Mouse (Mus musculus): ENCODE results near the gene Tmem131l. TPM values are rescaled to one million over a fixed set of nuclear protein-coding genes. Genes with fewer than 3 reads are reported as not detected.

Tmem131l gene
- polyA plus RNA-seq, 1 experiment from 2014 or later = 35.1 TPM

GRCm38 (mm10) chr3:83864064-83864548 is 175.9 kb downstream of the Tmem131l start:
- Histone ChIP-seq H3K4me2 (replicated peaks; ENCODE audit: low read depth, low read length) (no peak overlapping the region), H3K27ac (ENCODE audit: low read length) (no peak overlapping the region), H3K4me3 (ENCODE audit: low read length) (no peak overlapping the region), H3K9ac (replicated peaks; ENCODE audit: low read length) (no peak overlapping the region), H3K36me3 (ENCODE audit: insufficient read depth, low read length) (no peaks in the 10 kb centered on the region), H3K4me1 (ENCODE audit: insufficient read depth, low read length) (no peaks in the 10 kb centered on the region; the same call in 1 of the 2 replicates), H3K27me3 (ENCODE audit: insufficient read depth, low read length) (no peaks in the 10 kb centered on the region), H3K9me3 (ENCODE audit: low read length) (no peaks in the 10 kb centered on the region)
- 76% methylated on average over 9 of the region's 9 CpGs for WGBS
- no peak for ATAC-seq (ENCODE audit: low FRiP score, low TSS enrichment)

GRCm38 (mm10) chr3:83862956-83863355 is 177.0 kb downstream of the Tmem131l start:
- H3K36me3 ChIP-seq (ENCODE audit: insufficient read depth, low read length) = no peaks in the 10 kb centered on the region
- no peak overlapping the region for H3K27ac ChIP-seq (ENCODE audit: low read length)
- WGBS = 44% methylated on average over 1 of the region's 1 CpGs
- H3K4me1 ChIP-seq (ENCODE audit: insufficient read depth, low read length) = no peaks in the 10 kb centered on the region; the same call in 1 of the 2 replicates
- H3K27me3 ChIP-seq (ENCODE audit: insufficient read depth, low read length) = no peaks in the 10 kb centered on the region
- no peak overlapping the region for H3K4me3 ChIP-seq (ENCODE audit: low read length)
- H3K9me3 ChIP-seq (ENCODE audit: low read length) = no peaks in the 10 kb centered on the region
- H3K9ac ChIP-seq (replicated peaks; ENCODE audit: low read length) = no peak overlapping the region
- ATAC-seq (ENCODE audit: low FRiP score, low TSS enrichment) = peak; percentile 27
- H3K4me2 ChIP-seq (replicated peaks; ENCODE audit: low read depth, low read length) = no peak overlapping the region

GRCm38 (mm10) chr3:83859595-83859994 is 180.4 kb downstream of the Tmem131l start:
- H3K27me3 ChIP-seq (ENCODE audit: insufficient read depth, low read length) = no peaks in the 10 kb centered on the region
- WGBS = 90% methylated on average over 7 of the region's 7 CpGs

GRCm38 (mm10) chr3:83859071-83859470 is 180.9 kb downstream of the Tmem131l start:
- no peak overlapping the region for H3K9ac ChIP-seq (replicated peaks; ENCODE audit: low read length)
- no peaks in the 10 kb centered on the region; the same call in 1 of the 2 replicates for H3K4me1 ChIP-seq (ENCODE audit: insufficient read depth, low read length)
- no peaks in the 10 kb centered on the region for H3K27me3 ChIP-seq (ENCODE audit: insufficient read depth, low read length)
- H3K27ac ChIP-seq (ENCODE audit: low read length) = no peak overlapping the region
- H3K9me3 ChIP-seq (ENCODE audit: low read length) = no peaks in the 10 kb centered on the region
- ATAC-seq (ENCODE audit: low FRiP score, low TSS enrichment) = no peak
- H3K4me3 ChIP-seq (ENCODE audit: low read length) = no peak overlapping the region
- H3K36me3 ChIP-seq (ENCODE audit: insufficient read depth, low read length) = no peaks in the 10 kb centered on the region
- H3K4me2 ChIP-seq (replicated peaks; ENCODE audit: low read depth, low read length) = no peak overlapping the region
- 77% methylated on average over 3 of the region's 3 CpGs for WGBS

More at GRCm38 (mm10) chr3:83859595-83859994, 180.4 kb downstream of the Tmem131l start:
- H3K9ac ChIP-seq (replicated peaks; ENCODE audit: low read length) = no peak overlapping the region
- H3K4me2 ChIP-seq (replicated peaks; ENCODE audit: low read depth, low read length) = no peak overlapping the region
- no peaks in the 10 kb centered on the region for H3K36me3 ChIP-seq (ENCODE audit: insufficient read depth, low read length)
- H3K4me1 ChIP-seq (ENCODE audit: insufficient read depth, low read length) = no peaks in the 10 kb centered on the region; the same call in 1 of the 2 replicates
- H3K9me3 ChIP-seq (ENCODE audit: low read length) = no peaks in the 10 kb centered on the region
- no peak overlapping the region for H3K4me3 ChIP-seq (ENCODE audit: low read length)
- no peak overlapping the region for H3K27ac ChIP-seq (ENCODE audit: low read length)
- no peak for ATAC-seq (ENCODE audit: low FRiP score, low TSS enrichment)

GRCm38 (mm10) chr3:83857621-83858020 is 182.4 kb downstream of the Tmem131l start:
- Histone ChIP-seq H3K4me3 (ENCODE audit: low read length) (no peak overlapping the region), H3K27me3 (ENCODE audit: insufficient read depth, low read length) (no peaks in the 10 kb centered on the region), H3K27ac (ENCODE audit: low read length) (no peak overlapping the region), H3K4me2 (replicated peaks; ENCODE audit: low read depth, low read length) (no peak overlapping the region), H3K9ac (replicated peaks; ENCODE audit: low read length) (no peak overlapping the region), H3K36me3 (ENCODE audit: insufficient read depth, low read length) (no peaks in the 10 kb centered on the region), H3K9me3 (ENCODE audit: low read length) (no peaks in the 10 kb centered on the region), H3K4me1 (ENCODE audit: insufficient read depth, low read length) (no peaks in the 10 kb centered on the region)
- no peak for ATAC-seq (ENCODE audit: low FRiP score, low TSS enrichment)
- 94% methylated on average over 13 of the region's 13 CpGs for WGBS

- no peak for ATAC-seq (ENCODE audit: low FRiP score, low TSS enrichment)
- Histone ChIP-seq H3K4me3 (ENCODE audit: low read length) (no peak overlapping the region), H3K4me1 (ENCODE audit: insufficient read depth, low read length) (no peaks in the 10 kb centered on the region), H3K9ac (replicated peaks; ENCODE audit: low read length) (no peak overlapping the region), H3K36me3 (ENCODE audit: insufficient read depth, low read length) (no peaks in the 10 kb centered on the region), H3K4me2 (replicated peaks; ENCODE audit: low read depth, low read length) (no peak overlapping the region), H3K9me3 (ENCODE audit: low read length) (no peaks in the 10 kb centered on the region), H3K27ac (ENCODE audit: low read length) (no peak overlapping the region), H3K27me3 (ENCODE audit: insufficient read depth, low read length) (no peaks in the 10 kb centered on the region)
- 89% methylated on average over 5 of the region's 5 CpGs for WGBS
Measured at GRCm38 (mm10) chr3:83855643-83856042, 184.3 kb downstream of the Tmem131l start.

GRCm38 (mm10) chr3:83849341-83849740 is 190.6 kb downstream of the Tmem131l start:
- no peaks in the 10 kb centered on the region for H3K27me3 ChIP-seq (ENCODE audit: insufficient read depth, low read length)
- ATAC-seq (ENCODE audit: low FRiP score, low TSS enrichment) = no peak
- no peak overlapping the region for H3K27ac ChIP-seq (ENCODE audit: low read length)
- 69% methylated on average over 2 of the region's 2 CpGs for WGBS
- no peak overlapping the region for H3K4me3 ChIP-seq (ENCODE audit: low read length)
- H3K4me2 ChIP-seq (replicated peaks; ENCODE audit: low read depth, low read length) = no peak overlapping the region
- H3K9ac ChIP-seq (replicated peaks; ENCODE audit: low read length) = no peak overlapping the region
- no peaks in the 10 kb centered on the region for H3K4me1 ChIP-seq (ENCODE audit: insufficient read depth, low read length)
- H3K36me3 ChIP-seq (ENCODE audit: insufficient read depth, low read length) = no peaks in the 10 kb centered on the region
- no peaks in the 10 kb centered on the region for H3K9me3 ChIP-seq (ENCODE audit: low read length)

Other genes starting within 250 kb of the Tmem131l start
- 3.2 and 3.5 TPM in 2 replicates for gene Tlr2, start 198.4 kb downstream of the Tmem131l start, polyA plus RNA-seq (2015; fragmentation: Nextera tagmentation; extraction: Ambion mirVana)
- gene Mnd1, start 115.6 kb upstream of the Tmem131l start, polyA plus RNA-seq (2015; fragmentation: Nextera tagmentation; extraction: Ambion mirVana) = 13.3 and 14.3 TPM in 2 replicates
- gene Gm6525, start 133.9 kb upstream of the Tmem131l start, polyA plus RNA-seq (2015; fragmentation: Nextera tagmentation; extraction: Ambion mirVana) = 0.77 and 0.80 TPM in 2 replicates

All from kidney, embryonic 16.5 days (tissue).